Mouse (Mus musculus) heart, postnatal 4 days (tissue): Measurements from ENCODE around the gene Pnmt. TPM values are rescaled to one million over a fixed set of nuclear protein-coding genes. Genes with fewer than 3 reads are reported as not detected.
"Not testable (repeated sequence)": the region's sequence is repeated elsewhere in the genome, so short reads cannot be mapped to it uniquely, and the experiment has no call there.

Experiments used
- DNase-seq: peaks from one replicate; pipeline ENCODE4 v3.0.0; 2021
- total RNA-seq, 2 experiments: library from RNA; stranded (reverse); gene quantifications; 2 replicates each; pipeline ENCODE4 v1.2.3; 2021

Pnmt gene
- total RNA-seq, 2 experiments from 2014 or later, result not detected

- no peak for DNase-seq
These were observed 28.7 kb upstream of the Pnmt start for GRCm38 (mm10) chr11:98357396-98358160.

GRCm38 (mm10) chr11:98358161-98359083 lies 27.8 kb upstream of the Pnmt start, which contains the start of gene Stard3:
Gene Stard3, plus strand, starts transcription at chr11:98358368.
- peak; percentile 93 for DNase-seq

DNA sequence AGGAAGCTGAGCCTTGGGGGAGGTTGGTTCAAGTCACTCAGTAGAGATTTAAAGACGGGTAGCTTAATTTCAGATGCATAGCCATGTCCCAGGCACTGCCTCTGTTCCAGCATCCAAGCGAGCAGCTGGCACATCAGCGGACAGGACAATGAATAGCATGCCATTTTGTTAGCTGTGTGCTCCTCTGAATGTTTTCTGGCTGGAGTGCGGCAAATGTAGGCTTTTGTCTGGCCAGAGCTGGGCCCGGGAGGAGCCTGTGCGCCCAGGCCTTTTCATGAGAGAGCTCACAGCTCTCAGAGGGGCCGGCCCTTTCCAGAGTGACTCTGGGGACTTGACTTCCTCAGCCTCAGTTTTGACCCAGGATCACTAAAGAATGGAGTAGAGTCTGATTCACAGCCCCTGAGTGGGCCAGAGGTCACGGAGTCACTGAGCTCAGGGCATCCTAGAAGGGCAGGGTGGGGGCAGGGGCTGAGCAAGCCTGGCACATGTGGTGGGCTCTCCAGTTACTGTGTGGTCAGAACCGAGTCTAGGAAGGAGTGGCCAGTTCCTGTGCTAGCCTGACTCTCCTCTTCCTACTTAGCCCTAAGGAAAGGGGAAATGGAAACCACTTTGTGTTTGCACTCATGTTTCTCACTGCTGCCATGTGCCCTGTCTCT lies 25.3 kb upstream of the Pnmt start:
- DNase-seq, result no peak

DNA sequence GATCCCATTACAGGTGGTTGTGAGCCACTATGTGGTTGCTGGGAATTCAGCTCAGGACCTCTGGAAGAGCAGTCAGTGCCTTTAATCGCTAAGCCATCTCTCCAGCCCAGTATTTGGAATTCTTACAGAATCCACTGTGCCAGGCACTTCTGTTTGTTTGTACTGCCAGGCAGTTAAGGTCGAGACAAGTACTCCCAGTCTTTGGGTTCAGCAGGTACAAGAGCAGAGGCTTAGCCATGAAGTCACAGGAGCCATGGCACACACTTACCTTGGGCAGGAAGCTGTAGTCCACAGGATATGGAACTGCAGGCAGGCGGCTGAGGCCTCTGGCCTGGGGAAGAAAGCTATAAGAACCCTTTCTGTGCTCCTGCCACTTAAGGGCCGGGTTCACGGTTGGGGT lies 22.4 kb upstream of the Pnmt start:
- DNase-seq, result no peak

- no peak for DNase-seq
These were observed 21.8 kb upstream of the Pnmt start for GRCm38 (mm10) chr11:98364410-98364809.

GRCm38 (mm10) chr11:98366290-98366689 lies 20.0 kb upstream of the Pnmt start:
- DNase-seq, result no peak

DNA sequence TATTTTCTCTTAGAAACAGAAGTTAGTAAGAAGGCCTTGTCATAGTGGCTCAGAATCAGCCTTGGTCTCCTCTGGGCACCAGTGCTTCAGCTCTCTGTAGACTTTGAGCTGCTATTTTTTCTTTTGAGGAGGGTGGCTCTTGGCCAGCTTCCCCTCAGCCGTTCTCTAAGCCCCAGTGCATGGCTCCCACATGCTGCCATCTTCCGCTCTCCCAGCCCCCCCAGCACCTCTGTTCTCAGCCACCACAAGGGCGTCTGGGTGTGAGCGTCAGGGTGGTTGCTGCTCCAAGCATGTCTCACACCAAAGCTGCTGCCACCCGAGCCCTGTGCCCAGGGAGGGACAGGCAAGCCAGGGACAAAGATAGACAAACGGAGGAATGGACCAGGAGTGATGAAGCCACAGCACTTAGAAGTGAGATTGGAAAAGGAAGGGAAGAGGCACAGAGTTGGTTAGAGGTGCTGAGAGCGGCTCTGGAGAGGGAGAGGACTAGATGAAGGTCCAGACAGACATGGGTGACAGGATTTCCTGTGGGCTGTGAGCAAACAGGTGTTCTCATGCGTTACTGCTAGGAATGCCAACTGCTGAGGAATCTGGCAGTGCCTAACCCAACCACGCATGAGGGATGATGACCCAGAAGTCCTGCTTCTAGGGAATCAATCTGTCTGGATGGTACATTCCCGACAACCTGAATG lies 18.9 kb upstream of the Pnmt start:
- no peak for DNase-seq

DNA sequence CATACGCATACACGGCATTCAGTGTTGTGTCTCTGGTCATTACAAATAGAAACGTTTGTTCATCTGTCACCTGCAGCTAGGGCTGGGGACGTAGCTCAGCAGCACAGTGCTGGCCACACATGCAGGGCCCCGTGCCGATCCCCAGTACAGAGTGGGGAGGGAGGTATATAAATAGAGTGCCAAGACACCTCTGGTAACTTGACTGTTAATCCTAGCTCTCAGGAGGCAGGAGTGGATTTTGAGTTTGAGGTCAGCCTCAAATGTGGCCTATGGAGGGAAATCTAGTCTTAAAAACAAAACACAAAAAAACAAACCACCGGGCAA lies 18.4 kb upstream of the Pnmt start:
- no peak for DNase-seq

DNA sequence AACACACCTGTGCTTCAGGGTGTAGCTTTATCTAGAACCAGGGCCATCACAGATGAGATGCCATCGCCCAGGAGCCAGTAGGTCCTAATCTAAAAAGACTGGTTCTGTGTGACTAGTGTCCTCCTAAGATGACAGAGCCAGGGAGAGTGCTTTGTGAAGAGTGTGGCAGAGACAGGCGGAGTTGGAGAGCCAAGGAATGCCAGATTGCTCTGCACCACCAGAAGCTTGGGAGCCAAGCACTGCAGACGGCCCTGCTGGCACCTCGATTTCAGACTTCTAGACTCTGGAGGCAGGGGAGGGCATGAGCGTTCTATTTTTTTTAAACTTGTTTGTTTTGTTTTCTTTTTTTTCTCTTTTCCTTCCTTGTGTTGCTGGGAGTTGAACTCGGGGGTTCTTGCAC lies 16.9 kb upstream of the Pnmt start:
- no peak for DNase-seq

DNA sequence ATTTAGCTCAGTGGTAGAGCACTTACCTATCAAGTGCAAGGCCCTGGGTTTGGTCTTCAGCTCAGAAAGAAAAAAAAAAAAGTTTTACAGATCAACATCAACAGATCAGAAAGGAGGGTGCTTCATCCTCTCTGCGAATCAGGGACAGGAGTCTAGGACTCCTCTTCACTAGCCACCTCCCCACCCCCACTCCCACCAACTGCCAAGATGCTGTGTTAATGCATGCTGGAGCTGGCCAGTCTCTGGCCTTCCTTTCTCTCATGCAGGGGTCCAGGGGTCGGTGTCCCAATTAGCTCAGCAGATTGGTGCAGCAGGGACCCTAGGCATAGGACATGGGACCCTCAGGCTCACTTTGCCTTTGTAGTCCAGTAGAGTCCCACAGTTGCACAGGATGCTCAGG lies 15.7 kb upstream of the Pnmt start:
- DNase-seq, result no peak

- DNase-seq, result no peak
These were observed 14.6 kb upstream of the Pnmt start for GRCm38 (mm10) chr11:98371556-98372240.

DNA sequence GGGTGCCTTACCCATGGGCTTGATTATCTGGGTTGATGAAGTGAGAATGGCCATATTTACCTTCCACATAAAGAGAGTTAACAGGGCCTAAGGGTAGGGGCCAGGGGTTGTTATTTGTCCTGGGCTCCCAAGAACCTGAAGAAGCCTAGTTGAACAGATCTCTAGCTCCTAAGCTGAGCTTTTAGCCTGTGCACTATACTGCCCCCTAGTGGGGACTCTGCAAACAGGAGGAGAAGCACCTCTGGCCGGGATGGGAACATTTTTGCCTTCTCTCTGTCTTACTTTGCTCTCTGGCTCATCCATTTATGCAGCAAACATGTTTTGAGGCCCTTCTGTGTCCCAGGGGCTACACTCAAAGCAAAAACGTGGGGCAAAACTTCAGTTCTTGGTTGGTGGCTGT lies 13.8 kb upstream of the Pnmt start:
- peak; percentile 80 for DNase-seq

DNA sequence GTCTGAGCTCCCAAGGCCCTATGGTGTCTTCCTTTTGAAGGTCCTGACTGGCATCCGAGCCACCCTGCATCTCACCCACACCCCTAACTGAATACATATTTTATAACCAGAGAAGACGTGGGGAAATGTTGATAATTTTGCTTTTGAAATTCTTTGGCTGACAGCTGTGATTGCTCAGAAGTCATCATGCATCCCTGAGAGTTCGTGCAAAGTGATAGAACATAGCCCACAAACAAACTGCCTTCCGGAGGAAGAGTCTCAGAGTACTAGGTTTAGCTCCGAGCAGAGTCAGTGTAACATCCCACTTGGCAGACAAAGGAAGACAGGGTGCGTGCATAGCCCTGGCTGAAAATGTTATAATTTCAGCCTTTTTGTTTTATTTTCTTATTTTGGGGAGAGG lies 13.0 kb upstream of the Pnmt start:
- no peak for DNase-seq

DNA sequence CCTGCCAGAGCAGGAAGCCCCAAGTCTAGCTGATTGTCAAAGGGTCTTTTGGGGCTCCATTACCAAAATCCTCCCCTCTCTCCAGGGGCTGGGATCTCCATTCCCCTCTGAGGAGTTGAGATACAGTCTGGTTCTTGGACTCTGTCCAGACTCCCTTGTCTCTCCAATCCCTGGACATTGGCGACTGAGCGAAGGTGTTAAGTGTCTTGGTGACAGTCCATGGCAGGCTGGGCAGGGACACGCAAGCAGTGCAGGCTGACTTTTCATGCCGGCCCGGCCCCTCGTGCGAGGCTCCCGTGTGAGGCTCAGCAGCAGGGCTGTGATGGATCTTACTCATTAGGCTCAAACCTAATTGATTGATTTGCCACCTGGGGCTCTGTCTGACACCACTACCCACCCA lies 12.0 kb upstream of the Pnmt start:
- DNase-seq, result peak; percentile 76

DNA sequence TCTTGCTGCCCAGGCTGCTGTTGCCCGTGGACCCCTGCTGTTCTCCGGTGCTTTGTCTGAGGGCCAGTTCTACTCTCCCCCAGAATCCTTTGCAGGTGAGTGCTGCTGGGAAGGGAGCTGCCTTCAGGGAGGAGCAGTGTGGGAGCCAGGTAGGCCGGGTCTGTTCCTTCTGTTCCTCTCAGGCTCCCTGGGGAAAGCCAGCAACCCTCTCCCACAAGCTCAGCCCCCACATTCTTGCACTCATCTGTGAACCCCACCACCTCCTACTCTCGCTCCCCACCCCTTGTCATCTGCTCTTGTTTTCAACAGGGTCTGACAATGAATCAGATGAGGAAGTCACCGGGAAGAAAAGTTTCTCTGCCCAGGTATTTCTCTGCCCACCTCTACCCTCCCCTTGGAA lies 9.5 kb upstream of the Pnmt start:
- DNase-seq, result no peak

DNA sequence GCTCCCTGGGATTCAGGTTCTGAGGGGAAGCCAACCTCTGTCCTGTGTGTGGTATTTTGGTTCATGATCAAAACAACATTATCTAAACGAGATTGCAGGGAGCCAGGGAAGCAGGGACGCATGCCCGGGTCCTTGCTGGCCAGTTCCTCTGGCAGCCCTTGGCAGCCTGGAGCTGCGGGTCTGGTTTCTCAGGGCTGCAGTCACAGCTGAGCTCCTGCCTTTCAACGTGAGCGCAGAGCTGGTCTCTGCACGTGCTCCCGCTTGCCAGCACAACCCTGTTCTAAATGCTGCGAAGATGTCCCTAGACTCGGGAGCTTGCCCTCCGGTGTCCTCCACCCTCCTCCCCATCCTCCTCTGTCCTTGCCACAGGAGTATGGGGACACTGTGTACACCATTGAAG lies 8.5 kb upstream of the Pnmt start:
- peak; percentile 69 for DNase-seq

DNA sequence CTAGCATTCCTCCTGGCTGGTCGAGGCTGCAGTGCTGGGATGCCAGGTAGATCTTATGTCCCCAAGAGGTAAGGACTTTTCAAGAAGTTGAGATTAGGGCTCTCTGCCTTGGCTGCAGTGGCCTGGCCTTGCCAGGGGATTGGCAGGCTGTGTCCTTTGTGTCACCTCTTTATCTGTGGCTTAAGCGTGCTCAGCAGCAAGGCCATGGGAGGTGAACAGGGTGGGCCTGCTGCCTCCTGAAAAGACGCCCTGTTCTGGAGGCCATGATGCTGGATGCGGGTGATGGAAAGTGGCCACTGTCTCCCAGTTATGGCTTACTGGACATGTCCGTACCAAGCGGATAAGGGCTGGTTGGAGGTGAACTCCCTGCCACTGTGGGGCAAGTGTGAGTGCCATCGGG lies 6.9 kb upstream of the Pnmt start:
- no peak for DNase-seq

DNA sequence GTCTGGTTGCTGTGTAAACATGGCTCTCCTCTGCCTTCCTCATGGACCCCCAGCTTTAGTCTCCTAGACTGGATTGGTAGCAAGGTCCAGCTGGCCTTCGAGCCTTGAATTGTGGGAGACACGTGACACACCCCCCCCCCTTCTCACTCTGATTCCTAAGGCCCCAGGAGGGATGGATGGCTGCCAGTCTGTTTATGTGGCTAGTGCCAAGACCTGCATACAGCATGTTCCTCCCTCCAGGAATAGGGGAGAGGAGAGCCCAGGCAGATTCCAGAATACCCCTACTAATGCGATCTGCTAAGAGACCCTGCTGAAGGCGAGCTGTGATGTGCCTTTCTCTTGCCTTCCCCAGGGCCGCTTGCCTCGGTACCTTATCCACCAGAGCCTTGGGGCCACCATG lies 6.1 kb upstream of the Pnmt start:
- peak; percentile 71 for DNase-seq

DNA sequence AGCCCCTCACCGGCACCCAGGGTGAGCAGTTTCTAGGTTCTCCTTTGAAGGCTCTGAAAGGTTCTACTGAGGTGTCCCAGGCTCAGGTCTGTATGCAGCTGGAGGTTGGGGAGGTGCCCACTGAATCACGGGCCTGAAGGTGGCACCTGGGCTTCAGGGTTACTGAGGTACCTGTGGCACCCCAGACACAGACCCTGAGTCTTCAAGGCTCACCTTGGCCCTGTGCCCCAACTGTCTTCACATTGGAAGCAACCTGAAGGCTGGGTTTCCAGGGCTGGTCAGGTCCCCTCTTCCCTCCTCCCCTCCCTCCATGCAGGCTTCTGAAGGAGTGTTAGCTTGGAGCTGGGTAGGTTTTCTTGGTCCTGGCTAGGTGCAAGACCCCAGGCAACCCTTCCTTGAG lies 4.6 kb upstream of the Pnmt start:
- DNase-seq, result no peak

GRCm38 (mm10) chr11:98382405-98382804 lies 3.8 kb upstream of the Pnmt start:
- not testable (repeated sequence) for DNase-seq

GRCm38 (mm10) chr11:98383261-98384030 lies 2.8 kb upstream of the Pnmt start, which contains the start of gene Tcap:
Gene Tcap, plus strand, starts transcription at chr11:98383811.
- peak; percentile 70 for DNase-seq
